Mouse (Mus musculus): ENCODE measurements around the gene Cars2. TPM values are rescaled to one million over a fixed set of nuclear protein-coding genes. Genes with fewer than 3 reads are reported as not detected.

The Cars2 gene
- polyA plus RNA-seq, 1 experiment from 2014 or later, result 25.3 TPM

DNA sequence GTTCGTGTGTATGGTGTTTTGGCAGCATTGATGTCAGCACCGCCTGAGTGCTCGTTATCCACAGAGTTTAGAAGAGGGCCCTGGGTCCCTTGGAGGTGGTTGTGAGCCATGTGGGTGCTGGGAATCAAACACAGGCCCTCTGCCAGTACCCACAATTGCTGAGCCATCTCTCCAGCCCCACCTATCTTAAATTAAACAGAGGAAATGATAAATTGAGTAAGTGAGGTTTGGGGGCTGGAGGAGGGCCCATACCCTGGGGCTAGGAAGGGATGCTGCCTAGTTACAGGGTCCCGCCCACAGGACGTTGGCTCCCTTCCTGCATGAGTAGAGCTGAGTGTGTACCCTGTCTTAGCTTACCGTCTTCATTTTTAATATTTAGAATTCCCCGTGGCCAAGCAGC, 14.1 kb upstream of the Cars2 start:
- Histone ChIP-seq H3K27ac (ENCODE audit: low read depth) (no peak overlapping the region), H3K9me3 (ENCODE audit: low read depth, low read length) (no peaks in the 10 kb centered on the region), H3K4me1 (ENCODE audit: insufficient read depth) (no peaks in the 10 kb centered on the region), H3K36me3 (ENCODE audit: insufficient read depth) (peaks cover 49% of the 10 kb centered on the region), H3K27me3 (ENCODE audit: insufficient read depth, low read length) (no peaks in the 10 kb centered on the region), H3K4me2 (no peak overlapping the region), H3K4me3 (ENCODE audit: low read depth, low read length) (no peak overlapping the region), H3K9ac (no peak overlapping the region)
- no peak for TF ChIP-seq CTCF (IDR thresholded peaks at IDR 0.05; ENCODE audit: low read depth)
- no peak for DNase-seq
- WGBS, result 85% methylated on average over 7 of the region's 7 CpGs
- no peak for ATAC-seq (ENCODE audit: insufficient read depth)

- H3K27me3 ChIP-seq (ENCODE audit: insufficient read depth, low read length), result no peaks in the 10 kb centered on the region
- WGBS, result 81% methylated on average over 5 of the region's 5 CpGs
- no peaks in the 10 kb centered on the region for H3K9me3 ChIP-seq (ENCODE audit: low read depth, low read length)
- no peak for TF ChIP-seq CTCF (IDR thresholded peaks at IDR 0.05; ENCODE audit: low read depth)
- H3K9ac ChIP-seq, result no peak overlapping the region
- peaks cover 49% of the 10 kb centered on the region for H3K36me3 ChIP-seq (ENCODE audit: insufficient read depth)
- H3K4me2 ChIP-seq, result no peak overlapping the region
- H3K4me3 ChIP-seq (ENCODE audit: low read depth, low read length), result no peak overlapping the region
- ATAC-seq (ENCODE audit: insufficient read depth), result no peak
- H3K4me1 ChIP-seq (ENCODE audit: insufficient read depth), result peaks cover 4% of the 10 kb centered on the region
- DNase-seq, result no peak
- no peak overlapping the region for H3K27ac ChIP-seq (ENCODE audit: low read depth)
Observed at GRCm38 (mm10) chr8:11564236-11564635, 13.7 kb upstream of the Cars2 start.

DNA sequence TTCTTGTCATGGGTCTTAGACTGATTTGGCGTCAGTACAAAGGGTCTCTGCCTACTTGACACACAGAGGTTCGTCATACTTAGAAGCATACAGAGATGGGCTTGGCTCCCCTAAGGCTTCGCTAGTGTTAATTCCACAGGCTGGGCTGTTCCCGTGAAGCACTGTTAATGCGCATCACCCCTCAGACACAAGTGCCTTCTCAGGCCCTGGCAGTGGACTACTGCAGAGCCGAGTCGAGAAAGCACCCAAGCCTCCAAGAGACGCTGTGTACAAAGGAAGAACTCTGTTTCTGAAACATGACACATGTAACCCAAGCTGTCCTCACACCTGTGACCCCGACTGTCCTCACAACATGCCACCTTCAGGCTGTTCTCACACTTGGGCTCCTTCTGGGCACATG, 9.6 kb upstream of the Cars2 start:
- no peaks in the 10 kb centered on the region for H3K27me3 ChIP-seq (ENCODE audit: insufficient read depth, low read length)
- H3K4me3 ChIP-seq (ENCODE audit: low read depth, low read length), result no peak overlapping the region
- DNase-seq, result no peak
- no peaks in the 10 kb centered on the region for H3K9me3 ChIP-seq (ENCODE audit: low read depth, low read length)
- WGBS, result 78% methylated on average over 9 of the region's 9 CpGs
- H3K4me2 ChIP-seq, result no peak overlapping the region
- TF ChIP-seq CTCF (IDR thresholded peaks at IDR 0.05; ENCODE audit: low read depth), result no peak
- peaks cover 10% of the 10 kb centered on the region for H3K4me1 ChIP-seq (ENCODE audit: insufficient read depth)
- ATAC-seq (ENCODE audit: insufficient read depth), result no peak
- H3K9ac ChIP-seq, result no peak overlapping the region
- peaks cover 33% of the 10 kb centered on the region for H3K36me3 ChIP-seq (ENCODE audit: insufficient read depth)
- no peak overlapping the region for H3K27ac ChIP-seq (ENCODE audit: low read depth)

GRCm38 (mm10) chr8:11559511-11559910, 8.9 kb upstream of the Cars2 start:
- H3K36me3 ChIP-seq (ENCODE audit: insufficient read depth), result peaks cover 29% of the 10 kb centered on the region
- no peaks in the 10 kb centered on the region for H3K9me3 ChIP-seq (ENCODE audit: low read depth, low read length)
- WGBS, result 51% methylated on average over 3 of the region's 3 CpGs
- peaks cover 10% of the 10 kb centered on the region for H3K4me1 ChIP-seq (ENCODE audit: insufficient read depth)
- no peak for TF ChIP-seq CTCF (IDR thresholded peaks at IDR 0.05; ENCODE audit: low read depth)
- ATAC-seq (ENCODE audit: insufficient read depth), result no peak
- no peaks in the 10 kb centered on the region for H3K27me3 ChIP-seq (ENCODE audit: insufficient read depth, low read length)
- H3K4me3 ChIP-seq (ENCODE audit: low read depth, low read length), result no peak overlapping the region
- H3K27ac ChIP-seq (ENCODE audit: low read depth), result no peak overlapping the region
- H3K9ac ChIP-seq, result no peak overlapping the region
- no peak for DNase-seq
- H3K4me2 ChIP-seq, result peak overlapping the region; percentile 84

GRCm38 (mm10) chr8:11557768-11558629, 7.4 kb upstream of the Cars2 start:
- under 1% methylated on average over 67 of the region's 67 CpGs for WGBS
- TF ChIP-seq CTCF (IDR thresholded peaks at IDR 0.05; ENCODE audit: low read depth), result no peak
- H3K4me2 ChIP-seq, result peak overlapping the region; percentile 84

GRCm38 (mm10) chr8:11557424-11557767, 6.8 kb upstream of the Cars2 start:
- H3K4me3 ChIP-seq (ENCODE audit: low read depth, low read length), result peak overlapping the region; percentile 96
- ATAC-seq (ENCODE audit: insufficient read depth) (no peak), DNase-seq (no peak)
- under 1% methylated on average over 32 of the region's 32 CpGs for WGBS
- peaks cover 13% of the 10 kb centered on the region for H3K36me3 ChIP-seq (ENCODE audit: insufficient read depth)
- no peak for TF ChIP-seq CTCF (IDR thresholded peaks at IDR 0.05; ENCODE audit: low read depth)
- peak overlapping the region; percentile 99 for H3K27ac ChIP-seq (ENCODE audit: low read depth)
- H3K9ac ChIP-seq, result peak overlapping the region; percentile 91
- H3K27me3 ChIP-seq (ENCODE audit: insufficient read depth, low read length), result no peaks in the 10 kb centered on the region
- peaks cover 10% of the 10 kb centered on the region for H3K4me1 ChIP-seq (ENCODE audit: insufficient read depth)
- H3K9me3 ChIP-seq (ENCODE audit: low read depth, low read length), result no peaks in the 10 kb centered on the region
- peak overlapping the region; percentile 84 for H3K4me2 ChIP-seq

More at GRCm38 (mm10) chr8:11557768-11558629, 7.4 kb upstream of the Cars2 start:
- Histone ChIP-seq H3K36me3 (ENCODE audit: insufficient read depth) (peaks cover 15% of the 10 kb centered on the region), H3K9me3 (ENCODE audit: low read depth, low read length) (no peaks in the 10 kb centered on the region), H3K9ac (peak overlapping the region; percentile 91), H3K27ac (ENCODE audit: low read depth) (peak overlapping the region; percentile 99), H3K27me3 (ENCODE audit: insufficient read depth, low read length) (no peaks in the 10 kb centered on the region), H3K4me3 (ENCODE audit: low read depth, low read length) (peak overlapping the region; percentile 96), H3K4me1 (ENCODE audit: insufficient read depth) (peaks cover 10% of the 10 kb centered on the region)
- ATAC-seq (ENCODE audit: insufficient read depth) (peak; percentile 78), DNase-seq (peak; percentile 98)

- H3K27me3 ChIP-seq (ENCODE audit: insufficient read depth, low read length), result no peaks in the 10 kb centered on the region
- ATAC-seq (ENCODE audit: insufficient read depth) (no peak), DNase-seq (peak; percentile 55)
- peak overlapping the region; percentile 96 for H3K4me3 ChIP-seq (ENCODE audit: low read depth, low read length)
- peak overlapping the region; percentile 84 for H3K4me2 ChIP-seq
- H3K9me3 ChIP-seq (ENCODE audit: low read depth, low read length), result no peaks in the 10 kb centered on the region
- H3K27ac ChIP-seq (ENCODE audit: low read depth), result peak overlapping the region; percentile 99
- under 1% methylated on average over 81 of the region's 85 CpGs for WGBS
- peaks cover 10% of the 10 kb centered on the region for H3K4me1 ChIP-seq (ENCODE audit: insufficient read depth)
- TF ChIP-seq CTCF (IDR thresholded peaks at IDR 0.05; ENCODE audit: low read depth), result no peak
- peaks cover 8% of the 10 kb centered on the region for H3K36me3 ChIP-seq (ENCODE audit: insufficient read depth)
- peak overlapping the region; percentile 91 for H3K9ac ChIP-seq
Observed at GRCm38 (mm10) chr8:11556691-11557423, 6.3 kb upstream of the Cars2 start.
